Mouse (Mus musculus): ENCODE data around the gene Prep. TPM values are rescaled to one million over a fixed set of nuclear protein-coding genes. Genes with fewer than 3 reads are reported as not detected.

The Prep gene
- 25.4 and 27.3 TPM in 2 replicates for total RNA-seq (2021)
- long read RNA-seq, full-length matches to known transcripts: 58 of 92 reads
- long read RNA-seq, partial matches to known transcripts: 28 of 92 reads
- long read RNA-seq, other reads (novel, unspliced or antisense): 6 of 92 reads

GRCm38 (mm10) chr10:45066931-45067308 is at the start of gene Prep:
Prep (plus strand) TSS chr10:45067203.
- DNase-seq: peak; percentile 96

GRCm38 (mm10) chr10:45017352-45017751 is 49.7 kb upstream of the Prep start:
- no peak for DNase-seq

GRCm38 (mm10) chr10:45017851-45018250 is 49.2 kb upstream of the Prep start:
- DNase-seq: no peak

GRCm38 (mm10) chr10:45019418-45019817 is 47.6 kb upstream of the Prep start:
- no peak for DNase-seq

- no peak for DNase-seq
Measured at GRCm38 (mm10) chr10:45019849-45020248, 47.2 kb upstream of the Prep start.

GRCm38 (mm10) chr10:45020291-45020690 is 46.7 kb upstream of the Prep start:
- no peak for DNase-seq

GRCm38 (mm10) chr10:45025184-45025583 is 41.8 kb upstream of the Prep start:
- DNase-seq: no peak

- no peak for DNase-seq
Measured at GRCm38 (mm10) chr10:45026935-45027334, 40.1 kb upstream of the Prep start.

GRCm38 (mm10) chr10:45045268-45045928 is 21.6 kb upstream of the Prep start:
- DNase-seq: peak; percentile 81

- no peak for DNase-seq
Measured at GRCm38 (mm10) chr10:45048158-45048557, 18.8 kb upstream of the Prep start.

- peak; percentile 19 for DNase-seq
Measured at GRCm38 (mm10) chr10:45048622-45049021, 18.4 kb upstream of the Prep start.

- DNase-seq: peak; percentile 81
Measured at GRCm38 (mm10) chr10:45051125-45051744, 15.8 kb upstream of the Prep start.

- DNase-seq: no peak
Measured at GRCm38 (mm10) chr10:45058361-45058760, 8.6 kb upstream of the Prep start.

GRCm38 (mm10) chr10:45060841-45061240 is 6.2 kb upstream of the Prep start:
- DNase-seq: no peak

GRCm38 (mm10) chr10:45066131-45066930 is 672 bp upstream of the Prep start:
- peak; percentile 37 for DNase-seq

GRCm38 (mm10) chr10:45067436-45067925 is 478 bp downstream of the Prep start:
- peak; percentile 40 for DNase-seq

GRCm38 (mm10) chr10:45069557-45069956 is 2.6 kb downstream of the Prep start:
- no peak for DNase-seq

- DNase-seq: peak; percentile 22
Measured at GRCm38 (mm10) chr10:45070362-45070761, 3.4 kb downstream of the Prep start.

- DNase-seq: no peak
Measured at GRCm38 (mm10) chr10:45070929-45071813, 4.2 kb downstream of the Prep start.

GRCm38 (mm10) chr10:45072339-45072738 is 5.3 kb downstream of the Prep start:
- DNase-seq: no peak

- no peak for DNase-seq
Measured at GRCm38 (mm10) chr10:45074543-45074942, 7.5 kb downstream of the Prep start.
